Mouse (Mus musculus): ENCODE measurements at regions not wholly inside any gene's neighbourhood (a gene's known extent, or its start where the extent isn't known, plus 50 kb on each side); places are given as distances from the start of the nearest gene placed in this dataset.

DNA sequence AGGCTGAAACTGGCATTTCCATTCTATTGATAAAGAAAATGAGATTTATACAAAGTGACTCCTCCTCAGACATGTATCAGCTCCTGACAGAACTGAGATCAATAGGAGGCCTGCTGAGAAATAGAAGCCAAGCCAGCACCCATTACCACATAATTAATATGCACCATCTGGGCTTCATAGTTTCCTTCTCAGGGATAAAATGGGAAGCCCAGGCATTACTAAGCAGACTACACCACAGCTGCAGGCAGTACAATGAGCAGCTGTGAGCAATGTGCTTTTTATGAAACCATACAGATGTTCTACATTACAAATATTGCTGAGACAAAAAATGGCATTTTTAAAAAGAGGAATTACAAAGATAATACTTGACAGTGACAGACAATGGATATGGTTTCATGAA lies 950.1 kb downstream of the Otol1 start:
- DNase-seq = peak; percentile 5

DNA sequence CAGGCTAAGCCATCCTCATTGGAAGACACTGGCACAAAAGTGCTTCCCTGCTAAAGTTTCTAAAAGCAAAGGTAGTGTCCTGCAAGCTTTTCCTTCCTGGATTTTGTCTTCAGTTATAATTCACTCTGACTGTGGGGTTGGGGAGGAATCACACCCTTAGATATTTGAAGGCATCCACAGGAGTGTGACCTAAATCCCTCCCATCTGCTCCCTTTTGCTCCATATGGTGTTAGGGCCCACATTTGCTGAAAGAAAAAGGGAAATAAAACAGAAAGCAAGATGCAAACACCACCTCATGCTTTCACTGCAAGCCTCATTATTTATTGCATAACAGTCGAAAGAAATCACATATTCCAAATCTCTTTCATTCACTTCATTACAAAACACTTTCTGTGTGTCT lies 955.1 kb downstream of the Otol1 start:
- peak; percentile 15 for DNase-seq

- no peak for DNase-seq
Measured at GRCm38 (mm10) chr3:70976945-70977344, 969.5 kb downstream of the Otol1 start.

DNA sequence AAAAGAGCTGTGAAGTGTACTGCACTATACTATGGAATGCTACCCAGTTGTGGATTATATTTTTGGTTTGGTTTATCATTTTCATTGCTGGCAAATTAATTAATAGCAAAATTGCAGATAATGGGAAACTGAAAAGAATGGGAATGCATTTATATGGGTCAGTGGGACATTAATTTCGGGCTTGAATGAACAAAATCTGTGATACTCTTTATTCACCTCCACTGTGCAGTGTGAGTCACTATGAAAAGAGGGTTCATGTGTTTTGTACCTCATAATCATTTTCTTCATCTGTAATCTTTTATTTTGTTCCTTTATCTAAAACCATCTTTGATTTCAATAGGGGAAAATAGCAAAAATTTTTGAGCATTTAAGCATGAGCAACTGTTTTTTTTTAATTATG lies 983.5 kb downstream of the Otol1 start:
- DNase-seq = peak; percentile 54

DNA sequence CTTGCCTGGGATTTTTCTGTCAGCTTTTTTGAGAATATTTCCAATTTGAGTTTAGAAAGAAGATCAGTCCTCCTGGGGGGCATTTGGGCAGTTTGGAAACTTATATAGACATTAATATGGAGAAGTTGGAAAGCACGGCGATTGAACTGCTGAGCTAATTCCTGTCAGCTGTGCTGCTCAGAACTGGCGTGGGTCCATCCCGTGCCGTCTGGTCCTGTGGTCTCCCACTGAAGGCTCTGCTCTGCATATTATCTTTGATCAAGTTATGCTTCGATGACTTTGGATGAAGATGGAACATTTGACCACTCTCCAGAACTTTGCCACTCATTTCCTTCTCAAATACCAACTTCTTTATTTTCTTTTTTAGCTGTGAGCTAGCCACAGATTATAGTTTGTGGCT lies 995.6 kb downstream of the Otol1 start:
- no peak for DNase-seq

Measured in retina, postnatal 1 day (tissue).